Mouse (Mus musculus) midbrain, embryonic 10.5 days (tissue): ENCODE data around the gene Cnfn. TPM values are rescaled to one million over a fixed set of nuclear protein-coding genes. Genes with fewer than 3 reads are reported as not detected.
"Not testable (repeated sequence)": the region's sequence is repeated elsewhere in the genome, so short reads cannot be mapped to it uniquely, and the experiment has no call there.

ENCODE experiments used
- DNase-seq: peaks from one replicate; pipeline ENCODE4 v3.0.0-alpha.2; 2017; ENCODE audit warnings: low spot score
- H3K27ac ChIP-seq: fragments of 300-500 bp; sonication (generic); replicated peaks from 2 replicates; pipeline ENCODE4 v1.5.1; 2016; ENCODE audit warnings: mild to moderate bottlenecking
- H3K27me3 ChIP-seq: fragments of 300-500 bp; sonication (generic); 2 replicates; pipeline ENCODE4 v1.6.1; 2016; ENCODE audit warnings: low read depth, mild to moderate bottlenecking; ENCODE audit not compliant: poor library complexity, severe bottlenecking
- H3K36me3 ChIP-seq: fragments of 300-500 bp; sonication (generic); 2 replicates; pipeline ENCODE4 v1.6.1; 2016; ENCODE audit warnings: mild to moderate bottlenecking, moderate library complexity
- H3K4me1 ChIP-seq: fragments of 300-500 bp; sonication (generic); 2 replicates; pipeline ENCODE4 v1.6.1; 2016
- H3K4me3 ChIP-seq: fragments of 300-500 bp; sonication (generic); 2 replicates; pipeline ENCODE4 v1.5.1; 2016; ENCODE audit warnings: mild to moderate bottlenecking, moderate library complexity
- H3K9me3 ChIP-seq: fragments of 300-500 bp; sonication (generic); replicated peaks from 2 replicates; pipeline ENCODE4 v1.6.1; 2016; ENCODE audit warnings: mild to moderate bottlenecking
- whole genome bisulfite sequencing: fragments of 180-500 bp; shearing (Covaris S2); methylation state at CpG from one replicate; pipeline ENCODE4 v1.1.7; 2016; 5-methylcytosine and 5-hydroxymethylcytosine counted together
- polyA plus RNA-seq: library from polyadenylated mRNA; unstranded; fragments of >200 nt; fragmentation: Nextera tagmentation; extraction: Ambion mirVana; gene quantifications from 2 replicates; pipeline ENCODE4 v1.2.1, GENCODE M21; 2016

Cnfn gene
- polyA plus RNA-seq, result not detected in 2 replicates

- Histone ChIP-seq H3K27ac (no peak within 1 kb of the TSS), H3K9me3 (no peaks in the 10 kb centered on the region), H3K4me3 (no peak within 1 kb of the TSS), H3K4me1 (peaks cover 22% of the 10 kb centered on the region), H3K27me3 (peaks cover 69% of the 10 kb centered on the region), H3K36me3 (peaks cover 6% of the 10 kb centered on the region)
- DNase-seq, result no peak
- 56% methylated on average over 12 of the region's 12 CpGs for WGBS
Measured at GRCm38 (mm10) chr7:25369058-25369749, at the start of gene Cnfn. TSS of gene Cnfn (minus strand) at chr7:25369724.

GRCm38 (mm10) chr7:25417597-25417996, 48.1 kb upstream of the Cnfn start:
- 73% methylated on average over 1 of the region's 1 CpGs for WGBS
- DNase-seq, result no peak
- Histone ChIP-seq H3K27ac (no peak overlapping the region), H3K4me1 (peaks cover 6% of the 10 kb centered on the region; the same call in 1 of the 2 replicates), H3K27me3 (peaks cover 12% of the 10 kb centered on the region), H3K9me3 (no peaks in the 10 kb centered on the region), H3K36me3 (no peaks in the 10 kb centered on the region), H3K4me3 (no peak overlapping the region)

- H3K4me3 ChIP-seq, result no peak within 1 kb of the TSS
- H3K9me3 ChIP-seq, result no peaks in the 10 kb centered on the region
- 58% methylated on average over 7 of the region's 7 CpGs for WGBS
- peaks cover 4% of the 10 kb centered on the region; the same call in 1 of the 2 replicates for H3K4me1 ChIP-seq
- no peaks in the 10 kb centered on the region for H3K36me3 ChIP-seq
- no peak within 1 kb of the TSS for H3K27ac ChIP-seq
- no peaks in the 10 kb centered on the region for H3K27me3 ChIP-seq
- no peak for DNase-seq
Measured at GRCm38 (mm10) chr7:25412833-25413441, 43.4 kb upstream of the Cnfn start, which contains the start of gene Cxcl17. TSS of gene Cxcl17 (minus strand) at chr7:25412886.

- no peak overlapping the region for H3K4me3 ChIP-seq
- no peak overlapping the region for H3K27ac ChIP-seq
- no peaks in the 10 kb centered on the region for H3K27me3 ChIP-seq
- H3K9me3 ChIP-seq, result no peaks in the 10 kb centered on the region
- peaks cover 4% of the 10 kb centered on the region; the same call in 1 of the 2 replicates for H3K4me1 ChIP-seq
- no peak for DNase-seq
- no peaks in the 10 kb centered on the region for H3K36me3 ChIP-seq
- WGBS, result 83% methylated on average over 3 of the region's 3 CpGs
Measured at GRCm38 (mm10) chr7:25411861-25412260, 42.3 kb upstream of the Cnfn start.

GRCm38 (mm10) chr7:25410969-25411615, 41.6 kb upstream of the Cnfn start:
- no peak for DNase-seq
- H3K4me3 ChIP-seq, result no peak overlapping the region
- 85% methylated on average over 1 of the region's 1 CpGs for WGBS
- no peaks in the 10 kb centered on the region for H3K36me3 ChIP-seq
- H3K4me1 ChIP-seq, result peaks cover 4% of the 10 kb centered on the region; the same call in 1 of the 2 replicates
- no peaks in the 10 kb centered on the region for H3K9me3 ChIP-seq
- no peak overlapping the region for H3K27ac ChIP-seq
- H3K27me3 ChIP-seq, result no peaks in the 10 kb centered on the region

- Histone ChIP-seq H3K4me3 (no peak overlapping the region), H3K9me3 (no peaks in the 10 kb centered on the region), H3K27ac (no peak overlapping the region), H3K36me3 (no peaks in the 10 kb centered on the region), H3K27me3 (no peaks in the 10 kb centered on the region), H3K4me1 (peaks cover 4% of the 10 kb centered on the region; the same call in 1 of the 2 replicates)
- no peak for DNase-seq
- 46% methylated on average over 4 of the region's 4 CpGs for WGBS
Measured at GRCm38 (mm10) chr7:25409114-25409760, 39.7 kb upstream of the Cnfn start.

- no peak for DNase-seq
- no peaks in the 10 kb centered on the region for H3K9me3 ChIP-seq
Measured at GRCm38 (mm10) chr7:25406468-25406867, 36.9 kb upstream of the Cnfn start.

GRCm38 (mm10) chr7:25402671-25403101, 33.2 kb upstream of the Cnfn start:
- no peaks in the 10 kb centered on the region for H3K9me3 ChIP-seq
- no peaks in the 10 kb centered on the region for H3K36me3 ChIP-seq
- H3K4me1 ChIP-seq, result peaks cover 6% of the 10 kb centered on the region; the same call in 1 of the 2 replicates
- H3K27ac ChIP-seq, result no peak overlapping the region
- H3K4me3 ChIP-seq, result no peak overlapping the region
- WGBS, result 0% methylated on average over 2 of the region's 2 CpGs
- DNase-seq, result peak; percentile 43
- 0 out of 2 replicates have a peak, but pooled peaks cover 1% of the 10 kb centered on the region for H3K27me3 ChIP-seq

More at GRCm38 (mm10) chr7:25406468-25406867, 36.9 kb upstream of the Cnfn start:
- no peaks in the 10 kb centered on the region for H3K27me3 ChIP-seq
- no peaks in the 10 kb centered on the region for H3K36me3 ChIP-seq
- peaks cover 6% of the 10 kb centered on the region; the same call in 1 of the 2 replicates for H3K4me1 ChIP-seq
- H3K4me3 ChIP-seq, result no peak overlapping the region
- 92% methylated on average over 7 of the region's 7 CpGs for WGBS
- H3K27ac ChIP-seq, result no peak overlapping the region

- Histone ChIP-seq H3K36me3 (no peaks in the 10 kb centered on the region), H3K9me3 (no peaks in the 10 kb centered on the region), H3K4me1 (peaks cover 6% of the 10 kb centered on the region; the same call in 1 of the 2 replicates), H3K27me3 (peaks cover 8% of the 10 kb centered on the region; the same call in 1 of the 2 replicates), H3K4me3 (no peak overlapping the region), H3K27ac (no peak overlapping the region)
- DNase-seq, result no peak
- WGBS, result 19% methylated on average over 5 of the region's 5 CpGs
Measured at GRCm38 (mm10) chr7:25401986-25402385, 32.5 kb upstream of the Cnfn start.

- WGBS, result 61% methylated on average over 2 of the region's 2 CpGs
- Histone ChIP-seq H3K27ac (no peak overlapping the region), H3K27me3 (peaks cover 13% of the 10 kb centered on the region), H3K9me3 (no peaks in the 10 kb centered on the region), H3K4me3 (no peak overlapping the region), H3K36me3 (no peaks in the 10 kb centered on the region), H3K4me1 (peaks cover 7% of the 10 kb centered on the region)
- DNase-seq, result no peak
Measured at GRCm38 (mm10) chr7:25401551-25401950, 32.0 kb upstream of the Cnfn start.

- peaks cover 25% of the 10 kb centered on the region for H3K4me1 ChIP-seq
- H3K27me3 ChIP-seq, result peaks cover 23% of the 10 kb centered on the region
- DNase-seq, H3K36me3 ChIP-seq, H3K4me3 ChIP-seq, H3K27ac ChIP-seq, H3K9me3 ChIP-seq: not testable (repeated sequence)
Measured at GRCm38 (mm10) chr7:25399028-25399427, 29.5 kb upstream of the Cnfn start.

- Histone ChIP-seq H3K4me1 (peaks cover 25% of the 10 kb centered on the region), H3K36me3 (no peaks in the 10 kb centered on the region), H3K27ac (no peak within 1 kb of the TSS), H3K9me3 (no peaks in the 10 kb centered on the region), H3K4me3 (no peak within 1 kb of the TSS), H3K27me3 (peaks cover 27% of the 10 kb centered on the region)
- WGBS, result 97% methylated on average over 1 of the region's 1 CpGs
- no peak for DNase-seq
Measured at GRCm38 (mm10) chr7:25398610-25399009, 29.1 kb upstream of the Cnfn start, which contains the start of gene Lipe. TSS of gene Lipe (minus strand) at chr7:25398710.
